Mouse (Mus musculus) liver, adult 2 months (tissue): ENCODE measurements around the gene Gm4756. TPM values are rescaled to one million over a fixed set of nuclear protein-coding genes. Genes with fewer than 3 reads are reported as not detected.
"Not testable (repeated sequence)": the region's sequence is repeated elsewhere in the genome, so short reads cannot be mapped to it uniquely, and the experiment has no call there.

Source experiments
- DNase-seq: peaks from one replicate; pipeline ENCODE4 v3.0.0-alpha.2; 2011; ENCODE audit warnings: low read depth, low spot score; ENCODE audit errors: extremely low read depth
- H3K27ac ChIP-seq: fragments of 200-500 bp; replicated peaks from 2 replicates; pipeline ENCODE4 v1.5.1; 2012; ENCODE audit warnings: low read depth, mild to moderate bottlenecking, control low read depth, inconsistent platforms, low read length; ENCODE audit not compliant: insufficient read depth
- H3K27me3 ChIP-seq: fragments of 200-500 bp; 2 replicates; pipeline ENCODE4 v1.6.1; 2012; ENCODE audit warnings: mild to moderate bottlenecking, moderate library complexity, low read length, inconsistent platforms; ENCODE audit not compliant: control insufficient read depth, insufficient read depth
- H3K36me3 ChIP-seq: fragments of 200-500 bp; 2 replicates; pipeline ENCODE4 v1.6.1; 2012; ENCODE audit warnings: low read length, inconsistent platforms; ENCODE audit not compliant: control insufficient read depth, insufficient read depth
- H3K4me1 ChIP-seq: fragments of 200-500 bp; 2 replicates; pipeline ENCODE4 v1.6.1; 2011; ENCODE audit warnings: low read length; ENCODE audit not compliant: control insufficient read depth, insufficient read depth
- H3K4me3 ChIP-seq: fragments of 200-500 bp; 2 replicates; pipeline ENCODE4 v1.5.1; 2011; ENCODE audit warnings: low read depth, mild to moderate bottlenecking, control low read depth, low read length, moderate library complexity; ENCODE audit not compliant: insufficient read depth
- H3K79me2 ChIP-seq: fragments of 200-500 bp; 2 replicates; pipeline ENCODE4 v1.6.1; 2012; ENCODE audit warnings: inconsistent platforms, mild to moderate bottlenecking, low read length, moderate library complexity; ENCODE audit not compliant: control insufficient read depth, insufficient read depth
- H3K9ac ChIP-seq: fragments of 200-500 bp; 2 replicates; pipeline ENCODE4 v1.6.1; 2012; ENCODE audit warnings: low read depth, mild to moderate bottlenecking, control low read depth, inconsistent platforms, low read length
- CTCF ChIP-seq: fragments of 200-500 bp; IDR thresholded peaks from 2 replicates; pipeline ENCODE4 v1.5.1; 2011; ENCODE audit warnings: low read depth, low read length, control low read depth
- POLR2A ChIP-seq: fragments of 200-500 bp; IDR thresholded peaks from 2 replicates; pipeline ENCODE4 v1.6.1; 2011; ENCODE audit warnings: low read length, control low read depth; ENCODE audit not compliant: insufficient read depth; ENCODE audit errors: extremely low read depth
- WGBS: fragments of 180-500 bp; shearing (Covaris S2); methylation state at CpG from one replicate; pipeline ENCODE4 v1.1.7; 2018; 5-methylcytosine and 5-hydroxymethylcytosine counted together
- polyA plus RNA-seq: library from polyadenylated mRNA; depleted of rRNA; stranded (reverse); fragments of >200 nt; gene quantifications from 2 replicates; pipeline ENCODE4 v1.2.3, GENCODE M21; 2012
- total RNA-seq: library from RNA; depleted of rRNA; stranded (reverse); fragments of >200 nt; gene quantifications from 2 replicates; pipeline ENCODE4 v1.2.3, GENCODE M21; 2014

Gm4756 gene
- total and polyA plus RNA-seq, 2 experiments, result 103 to 117 TPM

- Histone ChIP-seq H3K79me2 (no peaks in the 10 kb centered on the region), H3K4me3 (no peak overlapping the region), H3K27me3 (no peaks in the 10 kb centered on the region), H3K9ac (no peak overlapping the region), H3K4me1 (peaks cover 3% of the 10 kb centered on the region; the same call in 1 of the 2 replicates), H3K36me3 (no peaks in the 10 kb centered on the region), H3K27ac (no peak overlapping the region)
- TF ChIP-seq CTCF (no peak), POLR2A (no peak)
- WGBS, result 16% methylated on average over 3 of the region's 3 CpGs
- DNase-seq, result peak; percentile 93
Observed at GRCm38 (mm10) chr12:72638025-72638424, 11.4 kb downstream of the Gm4756 start.

GRCm38 (mm10) chr12:72628751-72629150 lies 20.7 kb downstream of the Gm4756 start:
- H3K79me2 ChIP-seq, result no peaks in the 10 kb centered on the region
- H3K36me3 ChIP-seq, result no peaks in the 10 kb centered on the region
- H3K9ac ChIP-seq, result peak overlapping the region; percentile 68
- peaks cover 5% of the 10 kb centered on the region; the same call in 1 of the 2 replicates for H3K4me1 ChIP-seq
- H3K27ac ChIP-seq, result peak overlapping the region; percentile 79
- DNase-seq, result peak; percentile 96
- peak overlapping the region; percentile 61 for H3K4me3 ChIP-seq
- WGBS, result 30% methylated on average over 7 of the region's 7 CpGs
- H3K27me3 ChIP-seq, result no peaks in the 10 kb centered on the region
- TF ChIP-seq POLR2A (peak; percentile 48; the same call in 1 of the 2 replicates), CTCF (no peak)

- TF ChIP-seq POLR2A, result no peak
- TF ChIP-seq CTCF, result no peak
- WGBS, result 67% methylated on average over 5 of the region's 5 CpGs
Observed at GRCm38 (mm10) chr12:72622853-72623496, 26.5 kb downstream of the Gm4756 start.

GRCm38 (mm10) chr12:72621441-72621840 lies 28.0 kb downstream of the Gm4756 start:
- DNase-seq, result no peak
- H3K27me3 ChIP-seq, result no peaks in the 10 kb centered on the region
- TF ChIP-seq CTCF, result no peak
- no peak for TF ChIP-seq POLR2A
- WGBS, result 100% methylated on average over 1 of the region's 1 CpGs
- H3K27ac ChIP-seq, result 0 out of 2 replicates have a peak overlapping the region, but pooled peaks have one; percentile 14
- no peak overlapping the region for H3K9ac ChIP-seq
- H3K36me3 ChIP-seq, result peaks cover 4% of the 10 kb centered on the region
- H3K79me2 ChIP-seq, result peaks cover 3% of the 10 kb centered on the region; the same call in 1 of the 2 replicates
- H3K4me1 ChIP-seq, result peaks cover 14% of the 10 kb centered on the region
- no peak overlapping the region for H3K4me3 ChIP-seq

More at GRCm38 (mm10) chr12:72622853-72623496, 26.5 kb downstream of the Gm4756 start:
- H3K4me3 ChIP-seq, result no peak overlapping the region
- H3K79me2 ChIP-seq, result peaks cover 3% of the 10 kb centered on the region; the same call in 1 of the 2 replicates
- no peak overlapping the region for H3K27ac ChIP-seq
- H3K36me3 ChIP-seq, result peaks cover 4% of the 10 kb centered on the region
- DNase-seq, result peak; percentile 56
- H3K27me3 ChIP-seq, result no peaks in the 10 kb centered on the region
- H3K4me1 ChIP-seq, result peaks cover 14% of the 10 kb centered on the region
- H3K9ac ChIP-seq, result no peak overlapping the region

- Histone ChIP-seq H3K4me1 (peaks cover 14% of the 10 kb centered on the region), H3K9ac (peak overlapping the region; percentile 18; the same call in 1 of the 2 replicates), H3K27me3 (no peaks in the 10 kb centered on the region), H3K36me3 (peaks cover 4% of the 10 kb centered on the region), H3K27ac (peak overlapping the region; percentile 65), H3K79me2 (peaks cover 3% of the 10 kb centered on the region; the same call in 1 of the 2 replicates), H3K4me3 (no peak overlapping the region)
- DNase-seq, result peak; percentile 96
- 25% methylated on average over 7 of the region's 7 CpGs for WGBS
- TF ChIP-seq CTCF, result no peak
Observed at GRCm38 (mm10) chr12:72620856-72621255, 28.6 kb downstream of the Gm4756 start.

GRCm38 (mm10) chr12:72612053-72612452 lies 37.4 kb downstream of the Gm4756 start:
- Histone ChIP-seq H3K4me3 (no peak overlapping the region), H3K9ac (no peak overlapping the region), H3K4me1 (no peaks in the 10 kb centered on the region), H3K27me3 (no peaks in the 10 kb centered on the region), H3K36me3 (peaks cover 24% of the 10 kb centered on the region), H3K79me2 (no peaks in the 10 kb centered on the region), H3K27ac (no peak overlapping the region)
- no peak for DNase-seq
- WGBS, result 84% methylated on average over 3 of the region's 3 CpGs
- TF ChIP-seq CTCF, result no peak
- TF ChIP-seq POLR2A, result no peak

- H3K27ac ChIP-seq, H3K9ac ChIP-seq, H3K4me3 ChIP-seq, H3K79me2 ChIP-seq, H3K4me1 ChIP-seq, DNase-seq, H3K36me3 ChIP-seq, H3K27me3 ChIP-seq: not testable (repeated sequence)
- WGBS, result 88% methylated on average over 2 of the region's 2 CpGs
Observed at GRCm38 (mm10) chr12:72598731-72599130, 50.7 kb downstream of the Gm4756 start.
